Mouse (Mus musculus): Measurements from ENCODE around the gene Zmynd11. TPM values are rescaled to one million over a fixed set of nuclear protein-coding genes. Genes with fewer than 3 reads are reported as not detected.

Gene Zmynd11
- polyA plus RNA-seq, 1 experiment from 2014 or later = 141 TPM

GRCm38 (mm10) chr13:9653018-9653417 is 112.1 kb downstream of the Zmynd11 start:
- no peak for ATAC-seq
- Histone ChIP-seq H3K4me3 (ENCODE audit: low read length) (no peak overlapping the region), H3K27ac (ENCODE audit: low read depth, low read length) (no peak overlapping the region), H3K27me3 (replicated peaks; ENCODE audit: control insufficient read depth, insufficient read depth, low read length) (no peaks in the 10 kb centered on the region), H3K36me3 (ENCODE audit: control insufficient read depth, insufficient read depth, low read length) (peaks cover 8% of the 10 kb centered on the region), H3K4me1 (ENCODE audit: control insufficient read depth, insufficient read depth, low read depth, low read length) (no peaks in the 10 kb centered on the region), H3K9me3 (ENCODE audit: control insufficient read depth, low read length) (no peaks in the 10 kb centered on the region), H3K4me2 (ENCODE audit: low read length) (no peak overlapping the region), H3K9ac (ENCODE audit: low read depth, low read length) (no peak overlapping the region)
- 84% methylated on average over 3 of the region's 3 CpGs for WGBS

- Histone ChIP-seq H3K4me2 (ENCODE audit: low read length) (no peak overlapping the region), H3K36me3 (ENCODE audit: control insufficient read depth, insufficient read depth, low read length) (peaks cover 12% of the 10 kb centered on the region), H3K9me3 (ENCODE audit: control insufficient read depth, low read length) (no peaks in the 10 kb centered on the region), H3K4me1 (ENCODE audit: control insufficient read depth, insufficient read depth, low read depth, low read length) (no peaks in the 10 kb centered on the region), H3K4me3 (ENCODE audit: low read length) (no peak overlapping the region), H3K9ac (ENCODE audit: low read depth, low read length) (no peak overlapping the region), H3K27me3 (replicated peaks; ENCODE audit: control insufficient read depth, insufficient read depth, low read length) (no peaks in the 10 kb centered on the region), H3K27ac (ENCODE audit: low read depth, low read length) (no peak overlapping the region)
- no peak for ATAC-seq
Observed at GRCm38 (mm10) chr13:9650580-9650979, 114.5 kb downstream of the Zmynd11 start.

- no peaks in the 10 kb centered on the region for H3K27me3 ChIP-seq (replicated peaks; ENCODE audit: control insufficient read depth, insufficient read depth, low read length)
- no peaks in the 10 kb centered on the region for H3K4me1 ChIP-seq (ENCODE audit: control insufficient read depth, insufficient read depth, low read depth, low read length)
- no peak overlapping the region for H3K4me2 ChIP-seq (ENCODE audit: low read length)
- ATAC-seq = no peak
- H3K9ac ChIP-seq (ENCODE audit: low read depth, low read length) = no peak overlapping the region
- 97% methylated on average over 1 of the region's 1 CpGs for WGBS
- H3K27ac ChIP-seq (ENCODE audit: low read depth, low read length) = no peak overlapping the region
- no peaks in the 10 kb centered on the region for H3K9me3 ChIP-seq (ENCODE audit: control insufficient read depth, low read length)
- peaks cover 12% of the 10 kb centered on the region for H3K36me3 ChIP-seq (ENCODE audit: control insufficient read depth, insufficient read depth, low read length)
- H3K4me3 ChIP-seq (ENCODE audit: low read length) = no peak overlapping the region
Observed at GRCm38 (mm10) chr13:9649894-9650293, 115.2 kb downstream of the Zmynd11 start.

GRCm38 (mm10) chr13:9648716-9649115 is 116.4 kb downstream of the Zmynd11 start:
- no peaks in the 10 kb centered on the region for H3K4me1 ChIP-seq (ENCODE audit: control insufficient read depth, insufficient read depth, low read depth, low read length)
- WGBS = 96% methylated on average over 13 of the region's 13 CpGs
- H3K36me3 ChIP-seq (ENCODE audit: control insufficient read depth, insufficient read depth, low read length) = peaks cover 9% of the 10 kb centered on the region; the same call in 1 of the 2 replicates
- no peak overlapping the region for H3K4me2 ChIP-seq (ENCODE audit: low read length)
- no peak overlapping the region for H3K9ac ChIP-seq (ENCODE audit: low read depth, low read length)
- no peaks in the 10 kb centered on the region for H3K27me3 ChIP-seq (replicated peaks; ENCODE audit: control insufficient read depth, insufficient read depth, low read length)
- H3K9me3 ChIP-seq (ENCODE audit: control insufficient read depth, low read length) = no peaks in the 10 kb centered on the region
- no peak overlapping the region for H3K27ac ChIP-seq (ENCODE audit: low read depth, low read length)
- H3K4me3 ChIP-seq (ENCODE audit: low read length) = no peak overlapping the region
- ATAC-seq = no peak

GRCm38 (mm10) chr13:9637949-9638348 is 127.2 kb downstream of the Zmynd11 start:
- Histone ChIP-seq H3K4me1 (ENCODE audit: control insufficient read depth, insufficient read depth, low read depth, low read length) (no peaks in the 10 kb centered on the region), H3K27ac (ENCODE audit: low read depth, low read length) (no peak overlapping the region), H3K36me3 (ENCODE audit: control insufficient read depth, insufficient read depth, low read length) (no peaks in the 10 kb centered on the region; the same call in 1 of the 2 replicates), H3K4me2 (ENCODE audit: low read length) (no peak overlapping the region), H3K9ac (ENCODE audit: low read depth, low read length) (no peak overlapping the region), H3K9me3 (ENCODE audit: control insufficient read depth, low read length) (no peaks in the 10 kb centered on the region), H3K27me3 (replicated peaks; ENCODE audit: control insufficient read depth, insufficient read depth, low read length) (no peaks in the 10 kb centered on the region), H3K4me3 (ENCODE audit: low read length) (no peak overlapping the region)
- WGBS = 59% methylated on average over 3 of the region's 3 CpGs
- no peak for ATAC-seq

- Histone ChIP-seq H3K27ac (ENCODE audit: low read depth, low read length) (no peak overlapping the region), H3K9ac (ENCODE audit: low read depth, low read length) (no peak overlapping the region), H3K4me3 (ENCODE audit: low read length) (no peak overlapping the region), H3K36me3 (ENCODE audit: control insufficient read depth, insufficient read depth, low read length) (no peaks in the 10 kb centered on the region; the same call in 1 of the 2 replicates), H3K27me3 (replicated peaks; ENCODE audit: control insufficient read depth, insufficient read depth, low read length) (no peaks in the 10 kb centered on the region), H3K4me2 (ENCODE audit: low read length) (no peak overlapping the region), H3K4me1 (ENCODE audit: control insufficient read depth, insufficient read depth, low read depth, low read length) (no peaks in the 10 kb centered on the region), H3K9me3 (ENCODE audit: control insufficient read depth, low read length) (no peaks in the 10 kb centered on the region)
- peak; percentile 64; the same call in 1 of the 2 replicates for ATAC-seq
- WGBS = 52% methylated on average over 4 of the region's 4 CpGs
Observed at GRCm38 (mm10) chr13:9636505-9636904, 128.6 kb downstream of the Zmynd11 start.

- Histone ChIP-seq H3K9ac (ENCODE audit: low read depth, low read length) (no peak overlapping the region), H3K4me1 (ENCODE audit: control insufficient read depth, insufficient read depth, low read depth, low read length) (no peaks in the 10 kb centered on the region), H3K9me3 (ENCODE audit: control insufficient read depth, low read length) (no peaks in the 10 kb centered on the region), H3K4me3 (ENCODE audit: low read length) (no peak overlapping the region), H3K27ac (ENCODE audit: low read depth, low read length) (no peak overlapping the region), H3K27me3 (replicated peaks; ENCODE audit: control insufficient read depth, insufficient read depth, low read length) (no peaks in the 10 kb centered on the region), H3K4me2 (ENCODE audit: low read length) (no peak overlapping the region), H3K36me3 (ENCODE audit: control insufficient read depth, insufficient read depth, low read length) (no peaks in the 10 kb centered on the region; the same call in 1 of the 2 replicates)
- WGBS = 95% methylated on average over 2 of the region's 2 CpGs
- ATAC-seq = no peak
Observed at GRCm38 (mm10) chr13:9635951-9636350, 129.2 kb downstream of the Zmynd11 start.
